Mouse (Mus musculus) c-Kit-positive CD71-negative TER-119-negative erythroid progenitor cells, embryonic 14.5 days (primary cell): ENCODE measurements around the gene Rgs3.

Experiments
- DNase-seq: peaks from one replicate; pipeline ENCODE4 v3.0.0-alpha.2; 2013; ENCODE audit warnings: low read depth

The Rgs3 gene

DNA sequence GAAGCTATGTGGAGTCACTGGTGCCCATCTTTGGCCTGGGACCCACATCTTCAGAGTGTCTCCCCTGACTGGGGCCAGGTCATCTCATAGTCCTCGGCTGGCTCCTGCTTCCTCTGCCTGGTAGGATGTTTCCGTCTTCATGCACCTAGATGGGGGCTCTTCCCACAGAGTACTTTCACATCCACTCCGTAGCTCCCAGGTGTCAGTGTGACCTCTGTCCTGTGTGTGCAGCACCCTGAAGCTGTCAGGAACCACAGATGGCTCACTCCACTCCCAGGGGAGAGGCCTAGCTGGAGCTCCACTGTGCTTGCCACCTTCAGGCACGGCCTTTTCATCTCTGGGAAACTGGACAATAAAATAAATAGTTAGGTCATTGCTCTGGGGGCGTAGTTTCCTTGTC lies 128.5 kb downstream of the Rgs3 start:
- no peak for DNase-seq

GRCm38 (mm10) chr4:62690997-62691396 lies 131.3 kb downstream of the Rgs3 start:
- no peak for DNase-seq

DNA sequence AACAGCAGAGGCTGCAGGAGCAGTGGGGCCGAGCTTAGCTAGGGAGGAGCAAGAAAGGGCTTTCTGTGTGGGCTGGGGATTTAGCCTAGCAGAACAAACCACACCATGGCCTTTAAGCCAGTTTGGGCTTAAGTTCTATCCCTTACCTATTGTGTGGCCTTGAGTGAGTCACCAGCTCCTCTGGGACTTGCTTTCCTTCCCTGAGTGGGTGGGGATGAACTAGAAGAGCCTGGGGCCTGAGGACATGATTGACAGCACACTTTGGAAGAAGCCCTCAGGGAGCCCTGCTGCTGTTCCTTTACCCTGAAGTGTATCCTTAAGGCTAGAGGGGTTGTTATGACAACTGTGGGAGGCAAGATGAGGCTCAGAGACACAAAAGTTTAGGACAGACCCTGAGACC lies 132.0 kb downstream of the Rgs3 start:
- DNase-seq, result no peak

DNA sequence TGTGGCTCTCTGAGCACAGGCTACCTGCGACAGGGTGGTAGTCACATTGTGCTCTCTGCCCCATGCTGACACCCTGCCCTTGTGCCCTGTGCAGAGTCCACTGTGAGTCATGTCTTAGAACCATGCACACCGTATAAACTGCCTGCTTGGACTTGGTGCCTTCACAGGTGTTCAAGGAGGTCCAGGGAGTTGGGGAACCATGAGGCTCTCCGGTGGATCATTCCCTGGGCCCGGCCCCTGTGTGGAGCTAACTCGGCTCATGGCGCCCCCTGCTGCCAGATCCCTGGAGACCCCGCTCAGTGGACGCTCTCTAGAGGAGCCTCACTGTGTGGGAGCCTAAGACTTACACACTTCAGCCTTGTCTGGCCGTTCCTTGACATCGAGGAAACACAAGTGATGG lies 134.2 kb downstream of the Rgs3 start:
- DNase-seq, result no peak

GRCm38 (mm10) chr4:62694703-62695439 lies 135.2 kb downstream of the Rgs3 start:
- no peak for DNase-seq

DNA sequence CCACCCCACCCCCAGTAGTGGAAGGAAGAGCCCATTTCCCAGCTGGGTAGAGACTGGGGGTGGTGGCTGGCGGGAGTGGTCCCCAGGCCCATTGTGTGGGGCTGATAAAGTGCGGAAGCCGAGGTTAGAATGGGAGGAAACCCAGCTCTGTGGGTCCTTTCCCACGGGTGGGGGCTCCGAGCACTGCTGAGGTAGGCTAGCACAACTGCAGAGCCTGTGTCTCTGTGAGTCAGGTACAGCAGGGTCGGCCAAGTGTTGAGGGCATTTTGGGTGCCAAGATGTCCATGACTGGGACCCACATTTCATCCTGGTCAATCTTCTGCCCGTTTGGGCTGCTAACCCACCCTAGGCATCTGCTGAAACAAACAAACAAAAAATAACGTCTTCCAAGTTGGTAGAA lies 135.9 kb downstream of the Rgs3 start:
- no peak for DNase-seq

DNA sequence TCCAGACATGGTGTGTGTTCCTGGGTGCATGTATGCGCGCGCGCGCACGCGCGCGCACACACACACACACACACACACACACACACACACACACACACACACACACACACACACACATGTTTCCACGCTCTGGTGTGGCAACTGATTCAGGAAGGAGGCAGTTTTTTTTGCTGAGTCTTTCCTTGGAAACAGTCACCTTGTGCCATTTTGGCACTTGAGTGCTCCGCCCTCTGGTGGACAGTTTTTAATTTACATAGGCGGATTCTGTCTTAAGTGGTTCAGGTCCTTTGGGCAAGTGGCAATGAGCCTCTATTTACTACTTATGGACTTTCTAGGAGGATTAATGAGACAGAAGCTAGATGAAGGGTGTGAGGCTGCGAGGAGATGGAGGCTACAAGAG lies 136.3 kb downstream of the Rgs3 start:
- peak; percentile 69 for DNase-seq

- no peak for DNase-seq
Measured at GRCm38 (mm10) chr4:62696699-62697404, 137.2 kb downstream of the Rgs3 start.

GRCm38 (mm10) chr4:62697469-62697868 lies 137.8 kb downstream of the Rgs3 start:
- DNase-seq, result peak; percentile 62

- DNase-seq, result no peak
Measured at GRCm38 (mm10) chr4:62698521-62698920, 138.9 kb downstream of the Rgs3 start.

GRCm38 (mm10) chr4:62699191-62699812 lies 139.7 kb downstream of the Rgs3 start:
- peak; percentile 58 for DNase-seq

DNA sequence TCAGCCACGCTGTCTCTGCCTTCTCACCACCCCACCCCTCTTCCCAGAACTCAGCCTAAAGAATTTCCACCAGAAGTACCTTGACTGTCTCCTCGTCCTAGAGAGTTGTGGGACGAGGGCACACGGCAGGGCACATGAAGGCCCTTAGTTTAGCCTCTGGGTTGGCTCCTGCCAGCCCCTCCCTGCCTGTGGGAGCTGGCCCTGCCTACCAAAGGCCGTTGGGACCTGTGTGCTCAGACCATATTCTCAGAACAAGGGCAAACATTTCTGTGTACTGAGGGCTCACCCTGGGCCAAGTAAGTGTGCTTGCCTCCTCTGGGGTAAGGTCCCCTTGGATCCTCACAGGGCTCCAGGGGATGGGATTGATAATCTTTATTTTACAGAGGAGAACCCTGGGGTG lies 140.8 kb downstream of the Rgs3 start:
- no peak for DNase-seq

- DNase-seq, result no peak
Measured at GRCm38 (mm10) chr4:62703151-62703550, 143.5 kb downstream of the Rgs3 start.

- DNase-seq, result no peak
Measured at GRCm38 (mm10) chr4:62704204-62704603, 144.6 kb downstream of the Rgs3 start.

- DNase-seq, result no peak
Measured at GRCm38 (mm10) chr4:62705013-62705412, 145.4 kb downstream of the Rgs3 start.

DNA sequence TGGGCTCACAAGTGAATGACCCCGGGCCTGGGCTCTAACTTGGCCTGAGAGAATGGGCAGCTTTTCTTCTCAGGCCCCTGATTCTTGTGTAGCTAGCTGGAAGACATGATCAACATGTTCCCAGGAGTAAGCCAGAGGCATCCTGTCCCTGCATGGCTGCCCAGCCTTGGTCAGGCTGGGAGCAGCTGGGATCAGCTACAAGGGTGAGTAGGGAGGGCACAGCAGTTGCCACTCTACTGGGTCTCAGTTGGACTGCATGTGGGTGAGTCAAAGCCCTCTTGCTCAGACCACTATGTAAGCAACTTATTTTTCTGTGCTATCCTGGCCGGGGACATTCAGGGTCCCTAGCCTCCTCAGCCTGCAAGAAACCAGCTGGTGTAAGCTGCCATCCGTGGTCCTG lies 146.1 kb downstream of the Rgs3 start:
- DNase-seq, result no peak

- DNase-seq, result no peak
Measured at GRCm38 (mm10) chr4:62708084-62708483, 148.4 kb downstream of the Rgs3 start.

GRCm38 (mm10) chr4:62708994-62709393 lies 149.3 kb downstream of the Rgs3 start:
- DNase-seq, result no peak

DNA sequence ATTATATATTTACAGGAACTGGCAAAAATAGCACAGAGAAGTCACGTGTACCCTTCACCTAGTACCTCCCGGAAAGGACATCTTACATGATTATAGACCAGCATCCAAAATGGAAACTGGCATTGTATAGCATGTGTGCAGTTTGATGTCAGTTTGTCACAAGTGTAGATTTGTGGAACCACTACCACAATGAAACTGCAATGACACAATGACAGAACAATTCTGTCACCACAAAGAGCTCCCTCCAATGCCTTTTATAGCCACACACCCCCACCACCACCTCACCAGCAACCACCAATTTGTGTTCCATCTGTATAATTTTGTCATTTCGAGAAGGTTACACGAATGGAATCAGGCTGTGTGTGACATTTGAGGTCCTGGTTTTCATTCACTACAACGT lies 149.8 kb downstream of the Rgs3 start:
- DNase-seq, result no peak

GRCm38 (mm10) chr4:62711159-62711558 lies 151.5 kb downstream of the Rgs3 start:
- no peak for DNase-seq

DNA sequence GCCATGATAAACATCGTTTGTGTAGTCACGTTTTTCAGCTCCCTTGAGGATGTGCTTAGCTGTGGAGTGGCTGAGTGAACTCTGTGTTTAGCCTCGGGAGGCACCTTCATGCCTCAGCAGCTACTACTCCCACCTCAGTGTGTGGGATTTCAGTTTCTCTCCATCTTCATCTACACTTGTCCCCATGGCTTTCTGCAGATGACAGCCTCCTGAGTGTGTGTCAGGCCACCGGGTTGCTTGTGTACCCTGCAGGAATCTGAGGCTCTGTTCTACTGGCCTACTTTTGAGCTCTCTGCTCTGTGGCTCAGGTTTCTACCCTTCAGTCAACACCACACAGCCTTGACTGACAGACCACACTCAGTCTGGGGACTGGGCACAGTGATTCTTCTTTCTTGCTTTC lies 151.9 kb downstream of the Rgs3 start:
- DNase-seq, result no peak

GRCm38 (mm10) chr4:62720861-62721260 lies 161.2 kb downstream of the Rgs3 start:
- no peak for DNase-seq

DNA sequence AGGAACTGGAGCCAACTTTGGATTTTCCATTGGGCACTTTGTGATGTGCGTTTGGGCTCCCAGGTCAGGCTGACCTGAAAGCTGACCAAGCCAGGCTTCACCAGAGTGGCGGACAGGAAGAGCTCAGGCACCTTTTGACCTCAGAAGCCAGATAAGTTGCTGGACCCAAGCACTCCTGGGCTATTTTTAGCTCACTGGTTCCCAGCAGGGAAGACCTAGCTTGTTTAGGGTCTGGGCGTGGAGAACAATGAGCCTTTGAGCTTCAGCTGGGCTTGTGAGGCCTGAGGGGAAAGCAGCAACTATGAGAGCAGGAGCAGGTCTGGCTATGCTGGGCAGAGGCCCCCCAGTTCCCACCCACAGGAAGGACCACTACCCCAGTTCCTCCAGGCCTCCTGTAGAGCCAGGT lies 162.4 kb downstream of the Rgs3 start:
- DNase-seq, result no peak
